ENCODE assay signal across 19 mouse cellular contexts in the genomic region with DNA sequence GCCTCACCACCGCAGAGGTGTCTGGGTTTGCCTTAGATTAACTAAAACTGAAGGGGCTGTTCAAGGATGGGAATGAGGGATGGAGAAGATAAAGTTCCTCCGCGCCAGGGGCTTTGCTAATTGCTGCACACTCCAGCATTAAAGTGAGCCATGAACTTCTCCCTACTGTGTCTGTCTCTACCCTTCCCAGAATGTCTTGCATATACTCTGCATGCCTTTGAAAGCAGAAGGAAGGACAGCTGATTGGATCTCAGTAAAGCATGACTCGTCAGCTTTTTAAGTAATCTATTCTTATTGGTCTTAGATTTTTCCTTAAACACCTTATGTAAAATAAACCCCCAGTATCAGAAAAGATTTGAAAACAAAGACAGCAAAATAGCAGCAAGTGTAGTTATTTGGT.
A peak's percentile ranks its signal among the peaks of the same experiment; 100 is the strongest.
DNase-seq lines count a peak whose midpoint lies in the region; ATAC-seq and TF ChIP-seq lines count a peak whose summit lies in the region.
"Had no signal": no experiment of that assay in that cellular context is flagged by ENCODE, and none has a peak within 500 bp of the region (broad histone marks: within the 10 kb centered on the region; RNA-seq: fewer than 3 reads in every experiment).

No protein-coding gene starts in this region.

- DNase-seq in forebrain, embryonic 11.5 days (ENCODE audit: low spot score) = no peak
- peak; percentile 32 for DNase-seq in 416B (ENCODE audit: low read depth)
- DNase-seq in MEL (ENCODE audit: low read depth, low spot score) = peak; percentile 22
- DNase-seq in ovary, postnatal 14 days (ENCODE audit: low spot score) = no peak
- no peak for DNase-seq in gastrocnemius, postnatal 36 days
- DNase-seq: adrenal gland, postnatal 10 days; adrenal gland, postnatal 36 days; cerebellum, adult 18-20 months; cerebellum, adult 9-10 months; cerebellum, postnatal 14 days; gastrocnemius, postnatal 10 days; heart, adult 11 months had no signal

- H3K9me3 ChIP-seq in forebrain, embryonic 15.5 days = no peaks in the 10 kb centered on the region
- H3K9me3 ChIP-seq in forebrain, embryonic 11.5 days (ENCODE audit: control insufficient read depth, low read length) = no peaks in the 10 kb centered on the region
- no peaks in the 10 kb centered on the region for H3K9me3 ChIP-seq in MEL (replicated peaks; ENCODE audit: insufficient read depth, low read length)
- H3K9me3 ChIP-seq: embryonic facial prominence, embryonic 12.5 days; embryonic facial prominence, embryonic 15.5 days; hindbrain, embryonic 12.5 days; hindbrain, embryonic 15.5 days had no signal

- no peak overlapping the region for H3K9ac ChIP-seq in forebrain, embryonic 15.5 days (replicated peaks)
- no peak overlapping the region for H3K9ac ChIP-seq in forebrain, embryonic 11.5 days (ENCODE audit: low read length)
- H3K9ac ChIP-seq in MEL (ENCODE audit: control insufficient read depth, low read depth, low read length, poor library complexity, severe bottlenecking) = no peak overlapping the region
- H3K9ac ChIP-seq: embryonic facial prominence, embryonic 12.5 days; embryonic facial prominence, embryonic 15.5 days; hindbrain, embryonic 12.5 days; hindbrain, embryonic 15.5 days had no signal

- no peaks in the 10 kb centered on the region for H3K79me2 ChIP-seq in MEL (ENCODE audit: control insufficient read depth, insufficient read depth, low read length, poor library complexity)

- H3K4me2 ChIP-seq in forebrain, embryonic 15.5 days (replicated peaks) = no peak overlapping the region
- no peak overlapping the region for H3K4me2 ChIP-seq in forebrain, embryonic 11.5 days (ENCODE audit: low read depth, low read length, severe bottlenecking)
- H3K4me2 ChIP-seq: embryonic facial prominence, embryonic 12.5 days; embryonic facial prominence, embryonic 15.5 days; heart, embryonic 11.5 days; hindbrain, embryonic 12.5 days; hindbrain, embryonic 15.5 days had no signal

- TF ChIP-seq CTCF in MEL (IDR thresholded peaks at IDR 0.05 in 2 of 3, conservative IDR thresholded peaks at IDR 0.05 in 1 of 3; ENCODE audit: control insufficient read depth in 1 of 3, insufficient read depth in 1 of 3, low read depth in 2 of 3, low read length in 3 of 3, poor library complexity in 1 of 3, severe bottlenecking in 1 of 3) = no peak

- intact Hi-C loops in gastrocnemius, postnatal 36 days (cut with DNase I) = no loop called here

- H3K27ac ChIP-seq in forebrain, embryonic 15.5 days (replicated peaks) = peak overlapping the region; percentile 68
- no peak overlapping the region for H3K27ac ChIP-seq in forebrain, embryonic 11.5 days (ENCODE audit: low read depth, low read length)
- H3K27ac ChIP-seq in MEL (ENCODE audit: control insufficient read depth, low read depth, low read length) = no peak overlapping the region
- H3K27ac ChIP-seq: embryonic facial prominence, embryonic 12.5 days; embryonic facial prominence, embryonic 15.5 days; hindbrain, embryonic 12.5 days; hindbrain, embryonic 15.5 days had no signal

- H3K4me1 ChIP-seq in forebrain, embryonic 15.5 days = peaks cover 17% of the 10 kb centered on the region
- H3K4me1 ChIP-seq in forebrain, embryonic 11.5 days (replicated peaks; ENCODE audit: control insufficient read depth, insufficient read depth, low read length) = no peaks in the 10 kb centered on the region
- H3K4me1 ChIP-seq in MEL (ENCODE audit: control insufficient read depth in 1 of 2, insufficient read depth in 2 of 2, low read length in 2 of 2) = no peaks in the 10 kb centered on the region
- H3K4me1 ChIP-seq: embryonic facial prominence, embryonic 12.5 days; hindbrain, embryonic 12.5 days had no signal

- ATAC-seq in forebrain, embryonic 15.5 days (replicated peaks) = peak; percentile 55
- no peak for ATAC-seq in forebrain, embryonic 11.5 days (replicated peaks; ENCODE audit: low FRiP score)
- ATAC-seq: Patski had no signal

- no peaks in the 10 kb centered on the region for H3K27me3 ChIP-seq in forebrain, embryonic 15.5 days
- H3K27me3 ChIP-seq in forebrain, embryonic 11.5 days (ENCODE audit: control insufficient read depth, insufficient read depth, low read length) = no peaks in the 10 kb centered on the region
- H3K27me3 ChIP-seq in MEL (ENCODE audit: control insufficient read depth in 1 of 2, insufficient read depth in 2 of 2, low read length in 2 of 2) = no peaks in the 10 kb centered on the region
- H3K27me3 ChIP-seq: embryonic facial prominence, embryonic 12.5 days; embryonic facial prominence, embryonic 15.5 days; hindbrain, embryonic 12.5 days; hindbrain, embryonic 15.5 days; Patski had no signal

- no peak for TF ChIP-seq EP300 in MEL (IDR thresholded peaks at IDR 0.05; ENCODE audit: low read depth in 1 of 2, low read length in 2 of 2)

- no peak overlapping the region for H3K4me3 ChIP-seq in forebrain, embryonic 15.5 days
- H3K4me3 ChIP-seq in forebrain, embryonic 11.5 days (ENCODE audit: low read depth, low read length) = no peak overlapping the region
- H3K4me3 ChIP-seq in MEL (ENCODE audit: control insufficient read depth in 1 of 2, insufficient read depth in 1 of 2, low read depth in 2 of 2, low read length in 2 of 2) = no peak overlapping the region
- H3K4me3 ChIP-seq: embryonic facial prominence, embryonic 12.5 days; embryonic facial prominence, embryonic 15.5 days; hindbrain, embryonic 12.5 days; hindbrain, embryonic 15.5 days had no signal

- no peaks in the 10 kb centered on the region for H3K36me3 ChIP-seq in forebrain, embryonic 15.5 days
- no peaks in the 10 kb centered on the region for H3K36me3 ChIP-seq in forebrain, embryonic 11.5 days (ENCODE audit: control insufficient read depth, insufficient read depth, low read length)
- H3K36me3 ChIP-seq in MEL (ENCODE audit: control insufficient read depth in 1 of 2, insufficient read depth in 2 of 2, low read length in 2 of 2) = no peaks in the 10 kb centered on the region
- H3K36me3 ChIP-seq: embryonic facial prominence, embryonic 12.5 days; embryonic facial prominence, embryonic 15.5 days; hindbrain, embryonic 12.5 days; hindbrain, embryonic 15.5 days had no signal

- no peak for TF ChIP-seq POLR2A in MEL (IDR thresholded peaks at IDR 0.05; ENCODE audit: control insufficient read depth in 1 of 2, insufficient read depth in 1 of 2, low read depth in 1 of 2, low read length in 2 of 2, poor library complexity in 1 of 2)

- TF ChIP-seq RAD21 in MEL (IDR thresholded peaks at IDR 0.05; ENCODE audit: low read depth, low read length) = no peak

- 74% methylated on average over 4 of the region's 4 CpGs for WGBS in forebrain, embryonic 15.5 days
- 89% methylated on average over 4 of the region's 4 CpGs for whole genome bisulfite sequencing in forebrain, embryonic 11.5 days

TF ChIP-seq in MEL, 35 proteins besides CTCF, POLR2A, EP300 and RAD21:
- TF ChIP-seq JUND (IDR thresholded peaks at IDR 0.05; ENCODE audit: low read depth, low read length) (no peak), HCFC1 (IDR thresholded peaks at IDR 0.05; ENCODE audit: low read depth, low read length) (no peak), MAX (IDR thresholded peaks at IDR 0.05; ENCODE audit: low read length) (no peak), MAFK (IDR thresholded peaks at IDR 0.05; ENCODE audit: borderline replicate concordance, low read depth, low read length) (no peak), MEF2A (IDR thresholded peaks at IDR 0.05; ENCODE audit: extremely low read depth, insufficient replicate concordance, low read depth, low read length, poor library complexity, severe bottlenecking) (no peak), SIN3A (IDR thresholded peaks at IDR 0.05; ENCODE audit: low read length) (no peak), ZC3H11A (IDR thresholded peaks at IDR 0.05; ENCODE audit: low read depth, low read length) (no peak), MAZ (IDR thresholded peaks at IDR 0.05; ENCODE audit: low read depth, low read length) (no peak), MYC (IDR thresholded peaks at IDR 0.05; ENCODE audit: low read depth, low read length) (no peak), TAL1 (IDR thresholded peaks at IDR 0.05; ENCODE audit: low read length) (no peak), ZMIZ1 (IDR thresholded peaks at IDR 0.05; ENCODE audit: low read depth, low read length) (no peak), NRF1 (IDR thresholded peaks at IDR 0.05; ENCODE audit: insufficient read depth, low read depth, low read length, poor library complexity, severe bottlenecking) (no peak), ZKSCAN1 (IDR thresholded peaks at IDR 0.05; ENCODE audit: low read depth, low read length) (no peak), GABPA (IDR thresholded peaks at IDR 0.05; ENCODE audit: low read depth, low read length) (no peak), MXI1 (IDR thresholded peaks at IDR 0.05; ENCODE audit: low read depth, low read length) (no peak), MYB (IDR thresholded peaks at IDR 0.05; ENCODE audit: low read depth, low read length) (no peak)
TF ChIP-seq in MEL: peak in this region for 0.

Comparison
In these comparisons a context has a peak if more than half of its experiments do, and no peak if none do; other contexts are left out.
1. DNase-seq: peak in 416B (single experiment) and MEL (single experiment); none in forebrain, embryonic 11.5 days (single experiment), ovary, postnatal 14 days (single experiment) and gastrocnemius, postnatal 36 days (0 of 2).